Mouse (Mus musculus): Measurements from ENCODE around the gene Zscan25. TPM values are rescaled to one million over a fixed set of nuclear protein-coding genes. Genes with fewer than 3 reads are reported as not detected.
"Not testable (repeated sequence)": the region's sequence is repeated elsewhere in the genome, so short reads cannot be mapped to it uniquely, and the experiment has no call there.

Gene Zscan25
- polyA plus RNA-seq, 1 experiment from 2014 or later = 0.94 TPM

DNA sequence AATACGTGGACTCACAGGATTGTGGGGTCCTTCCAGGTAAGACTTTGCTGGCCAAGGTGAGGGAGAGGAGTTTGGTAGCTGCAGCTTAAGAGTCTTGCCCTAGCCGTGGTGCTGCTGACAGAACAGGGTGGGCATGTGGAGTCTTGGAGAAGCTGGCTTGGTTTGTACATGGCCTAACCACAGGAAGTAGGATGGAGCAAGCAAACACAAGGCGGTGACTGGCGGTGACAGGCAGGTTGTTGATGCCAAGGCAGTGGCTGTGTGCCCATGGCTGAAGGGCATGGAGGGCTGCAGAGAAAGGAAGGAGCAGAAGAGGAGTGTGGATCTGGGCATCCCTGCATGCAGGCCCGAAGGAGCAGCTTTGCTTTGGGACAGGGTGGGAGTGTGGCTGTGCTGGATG lies 8.1 kb downstream of the Zscan25 start:
- Histone ChIP-seq H3K27me3 (ENCODE audit: control insufficient read depth, insufficient read depth, low read length) (no peaks in the 10 kb centered on the region), H3K4me3 (ENCODE audit: low read depth, low read length) (no peak overlapping the region), H3K27ac (ENCODE audit: low read depth, low read length) (no peak overlapping the region), H3K36me3 (ENCODE audit: control insufficient read depth, insufficient read depth, low read length) (peaks cover 63% of the 10 kb centered on the region), H3K9ac (ENCODE audit: low read depth, low read length) (no peak overlapping the region), H3K4me1 (ENCODE audit: control insufficient read depth, insufficient read depth, low read length) (no peaks in the 10 kb centered on the region), H3K9me3 (replicated peaks; ENCODE audit: control insufficient read depth, low read length) (no peaks in the 10 kb centered on the region), H3K4me2 (no peak overlapping the region)
- ATAC-seq (replicated peaks; ENCODE audit: insufficient number of reproducible peaks, low FRiP score, low TSS enrichment) = no peak
- 95% methylated on average over 5 of the region's 5 CpGs for WGBS (ENCODE audit: insufficient replicate concordance)

- H3K4me2 ChIP-seq = no peak overlapping the region
- WGBS (ENCODE audit: insufficient replicate concordance) = 96% methylated on average over 16 of the region's 16 CpGs
- H3K9ac ChIP-seq (ENCODE audit: low read depth, low read length) = no peak overlapping the region
- H3K36me3 ChIP-seq (ENCODE audit: control insufficient read depth, insufficient read depth, low read length) = peaks cover 45% of the 10 kb centered on the region
- H3K4me1 ChIP-seq (ENCODE audit: control insufficient read depth, insufficient read depth, low read length) = no peaks in the 10 kb centered on the region
- ATAC-seq (replicated peaks; ENCODE audit: insufficient number of reproducible peaks, low FRiP score, low TSS enrichment) = no peak
- no peak overlapping the region for H3K4me3 ChIP-seq (ENCODE audit: low read depth, low read length)
- no peaks in the 10 kb centered on the region for H3K27me3 ChIP-seq (ENCODE audit: control insufficient read depth, insufficient read depth, low read length)
- no peak overlapping the region for H3K27ac ChIP-seq (ENCODE audit: low read depth, low read length)
- H3K9me3 ChIP-seq (replicated peaks; ENCODE audit: control insufficient read depth, low read length) = no peaks in the 10 kb centered on the region
These were observed 10.4 kb downstream of the Zscan25 start for GRCm38 (mm10) chr5:145290697-145291096.

DNA sequence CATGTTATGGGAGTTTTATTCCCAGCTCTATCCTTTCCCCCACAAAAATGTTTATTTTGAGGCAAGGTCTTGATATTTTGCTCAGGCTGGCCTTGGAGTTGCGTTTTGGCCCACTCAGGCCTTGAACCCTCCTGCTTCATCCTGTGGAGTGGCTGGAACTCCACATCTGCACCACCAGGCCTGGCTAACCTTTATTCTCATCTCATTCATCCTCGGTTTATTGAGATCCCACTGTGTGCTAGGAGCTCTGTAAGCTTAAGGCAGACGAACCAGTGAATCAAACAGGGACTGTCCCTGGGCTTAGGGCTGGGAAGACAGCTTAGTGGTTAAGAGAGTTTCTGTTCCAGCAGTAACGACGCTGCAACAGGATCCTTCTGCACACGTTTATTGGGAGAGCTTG lies 12.1 kb downstream of the Zscan25 start:
- Histone ChIP-seq H3K36me3 (ENCODE audit: control insufficient read depth, insufficient read depth, low read length) (peaks cover 38% of the 10 kb centered on the region), H3K27me3 (ENCODE audit: control insufficient read depth, insufficient read depth, low read length) (no peaks in the 10 kb centered on the region), H3K4me1 (ENCODE audit: control insufficient read depth, insufficient read depth, low read length) (no peaks in the 10 kb centered on the region), H3K4me2 (no peak overlapping the region), H3K4me3 (ENCODE audit: low read depth, low read length) (no peak overlapping the region), H3K9me3 (replicated peaks; ENCODE audit: control insufficient read depth, low read length) (no peaks in the 10 kb centered on the region), H3K27ac (ENCODE audit: low read depth, low read length) (no peak overlapping the region), H3K9ac (ENCODE audit: low read depth, low read length) (no peak overlapping the region)
- WGBS (ENCODE audit: insufficient replicate concordance) = 87% methylated on average over 6 of the region's 6 CpGs
- no peak for ATAC-seq (replicated peaks; ENCODE audit: insufficient number of reproducible peaks, low FRiP score, low TSS enrichment)

- Histone ChIP-seq H3K9ac (ENCODE audit: low read depth, low read length) (no peak overlapping the region), H3K27ac (ENCODE audit: low read depth, low read length) (no peak overlapping the region), H3K27me3 (ENCODE audit: control insufficient read depth, insufficient read depth, low read length) (no peaks in the 10 kb centered on the region), H3K36me3 (ENCODE audit: control insufficient read depth, insufficient read depth, low read length) (no peaks in the 10 kb centered on the region), H3K4me1 (ENCODE audit: control insufficient read depth, insufficient read depth, low read length) (no peaks in the 10 kb centered on the region), H3K4me3 (ENCODE audit: low read depth, low read length) (no peak overlapping the region), H3K9me3 (replicated peaks; ENCODE audit: control insufficient read depth, low read length) (no peaks in the 10 kb centered on the region), H3K4me2 (no peak overlapping the region)
- no peak for ATAC-seq (replicated peaks; ENCODE audit: insufficient number of reproducible peaks, low FRiP score, low TSS enrichment)
These were observed 20.2 kb downstream of the Zscan25 start for GRCm38 (mm10) chr5:145300469-145300868.

GRCm38 (mm10) chr5:145301796-145302195 lies 21.5 kb downstream of the Zscan25 start:
- WGBS (ENCODE audit: insufficient replicate concordance) = 73% methylated on average over 4 of the region's 4 CpGs
- H3K4me3 ChIP-seq (ENCODE audit: low read depth, low read length); H3K4me2 ChIP-seq; H3K4me1 ChIP-seq (ENCODE audit: control insufficient read depth, insufficient read depth, low read length); H3K27ac ChIP-seq (ENCODE audit: low read depth, low read length); H3K36me3 ChIP-seq (ENCODE audit: control insufficient read depth, insufficient read depth, low read length); ATAC-seq (replicated peaks; ENCODE audit: insufficient number of reproducible peaks, low FRiP score, low TSS enrichment); H3K9me3 ChIP-seq (replicated peaks; ENCODE audit: control insufficient read depth, low read length); H3K9ac ChIP-seq (ENCODE audit: low read depth, low read length); H3K27me3 ChIP-seq (ENCODE audit: control insufficient read depth, insufficient read depth, low read length): not testable (repeated sequence)

GRCm38 (mm10) chr5:145302424-145302823 lies 22.1 kb downstream of the Zscan25 start:
- no peak for ATAC-seq (replicated peaks; ENCODE audit: insufficient number of reproducible peaks, low FRiP score, low TSS enrichment)
- Histone ChIP-seq H3K9me3 (replicated peaks; ENCODE audit: control insufficient read depth, low read length) (no peaks in the 10 kb centered on the region), H3K27ac (ENCODE audit: low read depth, low read length) (no peak overlapping the region), H3K4me3 (ENCODE audit: low read depth, low read length) (no peak overlapping the region), H3K27me3 (ENCODE audit: control insufficient read depth, insufficient read depth, low read length) (no peaks in the 10 kb centered on the region), H3K4me2 (no peak overlapping the region), H3K36me3 (ENCODE audit: control insufficient read depth, insufficient read depth, low read length) (no peaks in the 10 kb centered on the region), H3K9ac (ENCODE audit: low read depth, low read length) (no peak overlapping the region), H3K4me1 (ENCODE audit: control insufficient read depth, insufficient read depth, low read length) (no peaks in the 10 kb centered on the region)
- WGBS (ENCODE audit: insufficient replicate concordance) = 84% methylated on average over 1 of the region's 1 CpGs

DNA sequence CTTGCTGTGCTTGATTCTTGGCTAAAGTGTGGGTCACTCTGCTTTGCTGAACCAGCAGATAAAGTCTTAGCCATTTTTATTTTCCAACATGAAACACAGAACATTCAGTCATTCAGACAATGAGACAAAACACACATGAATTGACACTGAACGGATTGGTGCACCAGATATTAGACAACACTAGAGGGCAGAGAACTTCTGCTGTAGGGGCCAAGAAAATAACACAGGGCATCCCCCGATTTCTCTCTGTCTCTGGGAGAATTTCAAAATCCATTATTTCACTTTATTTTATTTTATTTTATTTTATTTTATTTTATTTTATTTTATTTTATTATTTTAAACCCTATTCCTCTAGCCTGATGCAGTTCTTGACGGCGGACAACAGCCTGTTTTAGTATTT lies 26.7 kb downstream of the Zscan25 start:
- 92% methylated on average over 4 of the region's 4 CpGs for WGBS (ENCODE audit: insufficient replicate concordance)
- not testable (repeated sequence) for ATAC-seq (replicated peaks; ENCODE audit: insufficient number of reproducible peaks, low FRiP score, low TSS enrichment); H3K4me1 ChIP-seq (ENCODE audit: control insufficient read depth, insufficient read depth, low read length); H3K36me3 ChIP-seq (ENCODE audit: control insufficient read depth, insufficient read depth, low read length); H3K4me2 ChIP-seq; H3K9me3 ChIP-seq (replicated peaks; ENCODE audit: control insufficient read depth, low read length); H3K9ac ChIP-seq (ENCODE audit: low read depth, low read length); H3K4me3 ChIP-seq (ENCODE audit: low read depth, low read length); H3K27ac ChIP-seq (ENCODE audit: low read depth, low read length); H3K27me3 ChIP-seq (ENCODE audit: control insufficient read depth, insufficient read depth, low read length)

DNA sequence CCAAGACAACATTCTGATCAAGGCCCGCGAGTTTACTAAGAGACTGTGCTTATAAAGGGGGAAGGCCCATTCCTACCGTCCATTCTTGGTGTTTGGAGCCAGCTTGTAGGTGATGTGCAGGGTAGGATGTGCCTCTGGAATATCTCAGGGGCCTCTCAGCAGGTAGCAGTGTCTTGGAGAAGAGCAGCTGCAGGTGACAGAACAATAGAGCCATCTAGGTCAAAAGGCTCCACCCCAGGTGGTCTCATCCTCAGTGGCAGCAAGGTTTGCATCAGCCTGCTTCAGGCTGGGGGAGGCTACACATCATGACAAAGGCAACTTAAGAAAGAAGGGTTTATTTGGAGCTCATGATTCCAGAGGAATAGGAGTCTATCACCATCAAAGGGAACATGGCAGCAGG lies 27.5 kb downstream of the Zscan25 start:
- not testable (repeated sequence) for H3K36me3 ChIP-seq (ENCODE audit: control insufficient read depth, insufficient read depth, low read length); H3K27ac ChIP-seq (ENCODE audit: low read depth, low read length); H3K4me3 ChIP-seq (ENCODE audit: low read depth, low read length); H3K4me1 ChIP-seq (ENCODE audit: control insufficient read depth, insufficient read depth, low read length); H3K4me2 ChIP-seq; H3K9me3 ChIP-seq (replicated peaks; ENCODE audit: control insufficient read depth, low read length); H3K27me3 ChIP-seq (ENCODE audit: control insufficient read depth, insufficient read depth, low read length); H3K9ac ChIP-seq (ENCODE audit: low read depth, low read length); ATAC-seq (replicated peaks; ENCODE audit: insufficient number of reproducible peaks, low FRiP score, low TSS enrichment)
- 76% methylated on average over 3 of the region's 3 CpGs for WGBS (ENCODE audit: insufficient replicate concordance)

GRCm38 (mm10) chr5:145313845-145314244 lies 33.5 kb downstream of the Zscan25 start:
- Histone ChIP-seq H3K4me2 (no peak overlapping the region), H3K36me3 (ENCODE audit: control insufficient read depth, insufficient read depth, low read length) (no peaks in the 10 kb centered on the region), H3K4me1 (ENCODE audit: control insufficient read depth, insufficient read depth, low read length) (no peaks in the 10 kb centered on the region), H3K27ac (ENCODE audit: low read depth, low read length) (no peak overlapping the region), H3K9ac (ENCODE audit: low read depth, low read length) (no peak overlapping the region), H3K9me3 (replicated peaks; ENCODE audit: control insufficient read depth, low read length) (peaks cover 9% of the 10 kb centered on the region; the same call in 1 of the 2 replicates), H3K27me3 (ENCODE audit: control insufficient read depth, insufficient read depth, low read length) (no peaks in the 10 kb centered on the region), H3K4me3 (ENCODE audit: low read depth, low read length) (no peak overlapping the region)
- ATAC-seq (replicated peaks; ENCODE audit: insufficient number of reproducible peaks, low FRiP score, low TSS enrichment) = no peak
